Mouse (Mus musculus): Measurements from ENCODE around the gene Ldlrap1. TPM values are rescaled to one million over a fixed set of nuclear protein-coding genes. Genes with fewer than 3 reads are reported as not detected.

Ldlrap1 gene
- total RNA-seq, 4 experiments from 2014 or later = 2.8 to 4.8 (median 4.4) TPM

DNA sequence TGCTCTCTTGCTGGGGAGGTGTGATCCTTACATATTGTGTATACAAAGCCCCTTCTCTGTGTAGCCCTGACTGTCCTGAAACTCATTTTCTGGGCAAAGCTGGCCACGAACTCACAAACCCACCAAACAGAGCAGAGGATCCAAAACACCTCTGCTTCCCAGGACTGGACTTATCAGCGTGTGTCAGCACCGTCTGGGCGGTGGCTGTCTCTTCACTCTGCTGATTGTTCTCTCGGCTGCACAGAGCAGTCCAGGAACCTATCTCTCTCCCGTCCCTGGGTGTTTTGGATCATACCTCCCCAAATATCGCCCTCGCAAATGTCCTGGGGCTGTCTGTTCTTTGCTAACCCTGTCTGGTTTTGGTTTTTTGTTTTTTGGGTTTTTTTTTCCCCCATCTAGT lies 48.3 kb downstream of the Ldlrap1 start:
- no peak for DNase-seq (ENCODE audit: low spot score in 2 of 2)

DNA sequence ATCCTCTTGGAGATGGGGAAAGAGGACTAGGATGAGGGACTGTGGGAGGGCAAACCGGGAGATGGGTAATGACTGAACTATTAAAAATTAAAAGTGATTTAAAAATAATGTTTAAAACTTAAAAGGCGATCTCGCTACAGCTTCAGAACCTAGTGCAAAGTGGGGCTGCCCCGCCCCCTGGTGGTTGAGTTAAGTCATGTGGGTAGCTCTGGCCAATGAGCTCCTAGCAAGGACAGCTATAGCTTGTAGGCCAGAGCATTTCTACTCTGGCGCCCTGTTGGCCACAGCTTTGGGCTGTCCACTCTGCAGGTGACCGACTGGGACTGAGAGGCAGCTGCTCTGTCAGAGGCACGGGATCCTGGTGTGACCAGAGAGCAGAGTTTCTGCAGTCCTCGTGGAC lies 53.9 kb downstream of the Ldlrap1 start:
- peak; percentile 59 to 65 for DNase-seq (ENCODE audit: low spot score in 2 of 2)

- DNase-seq (ENCODE audit: low spot score in 2 of 2) = no peak
These were observed 62.5 kb downstream of the Ldlrap1 start for GRCm38 (mm10) chr4:134705311-134705710.

GRCm38 (mm10) chr4:134704590-134704989 lies 63.2 kb downstream of the Ldlrap1 start:
- DNase-seq (ENCODE audit: low spot score in 2 of 2) = no peak

DNA sequence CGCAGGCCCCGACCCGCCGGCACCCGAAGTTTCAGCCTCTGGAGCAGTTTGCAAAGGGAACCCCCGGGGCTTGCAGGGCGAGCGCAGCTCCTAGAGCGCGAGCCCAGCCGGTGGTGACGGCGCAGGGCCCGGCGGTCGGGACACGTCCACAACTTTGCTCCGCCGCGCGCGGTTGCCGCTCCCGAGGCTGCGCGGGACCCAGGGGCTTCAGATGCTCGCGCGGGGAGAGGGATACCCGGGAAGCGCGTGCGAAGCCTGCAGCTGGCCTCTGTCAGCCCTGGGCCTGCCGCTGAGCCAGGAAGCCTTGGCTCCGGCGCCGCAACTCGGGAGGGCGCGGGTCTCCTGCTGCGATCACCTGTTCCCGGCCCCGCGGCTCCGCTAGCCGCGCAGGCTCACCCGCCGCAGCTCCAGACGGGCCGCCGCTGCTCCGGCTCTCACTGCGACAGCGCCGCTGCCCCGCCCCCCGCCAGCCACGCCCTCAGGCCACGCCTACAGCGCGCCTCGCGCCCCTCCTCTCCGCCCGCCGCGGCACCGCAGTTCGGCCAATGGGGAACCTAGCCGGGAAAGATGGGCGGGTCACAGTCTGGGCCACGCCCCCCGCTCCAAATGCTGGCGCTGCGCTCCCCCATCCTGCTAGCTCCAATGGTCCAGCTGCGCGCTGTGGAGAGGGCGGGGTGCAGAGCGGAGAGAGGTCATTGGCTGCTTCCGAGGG lies 63.8 kb downstream of the Ldlrap1 start, which contains the start of gene Man1c1:
Gene Man1c1 (minus strand): TSS at position 456 of the 712 bp plus-strand sequence.
- peak; percentile 89 to 98 for DNase-seq (ENCODE audit: low spot score in 2 of 2)

GRCm38 (mm10) chr4:134702981-134703834 lies 64.6 kb downstream of the Ldlrap1 start:
- DNase-seq (ENCODE audit: low spot score in 2 of 2) = no peak

DNA sequence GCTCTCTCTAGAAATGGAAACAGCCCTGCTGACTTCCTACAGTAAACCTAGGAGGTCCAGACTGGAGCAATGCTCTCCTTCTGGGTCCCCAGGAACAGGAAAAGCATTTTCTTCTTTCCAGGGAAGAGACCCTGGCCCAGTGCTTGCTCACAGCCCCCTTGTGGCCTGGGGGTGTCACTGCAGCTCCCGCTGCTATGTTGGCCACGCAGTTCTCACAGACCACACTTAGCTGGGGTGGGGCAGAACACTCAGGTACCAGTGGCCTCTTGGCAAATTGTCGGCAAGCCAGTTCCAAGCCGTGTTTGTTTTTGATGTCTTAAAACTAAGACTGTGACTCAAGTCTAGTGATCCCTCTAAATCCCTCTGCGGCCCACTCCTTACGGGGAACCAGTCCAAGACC lies 65.9 kb downstream of the Ldlrap1 start:
- no peak for DNase-seq (ENCODE audit: low spot score in 2 of 2)

DNA sequence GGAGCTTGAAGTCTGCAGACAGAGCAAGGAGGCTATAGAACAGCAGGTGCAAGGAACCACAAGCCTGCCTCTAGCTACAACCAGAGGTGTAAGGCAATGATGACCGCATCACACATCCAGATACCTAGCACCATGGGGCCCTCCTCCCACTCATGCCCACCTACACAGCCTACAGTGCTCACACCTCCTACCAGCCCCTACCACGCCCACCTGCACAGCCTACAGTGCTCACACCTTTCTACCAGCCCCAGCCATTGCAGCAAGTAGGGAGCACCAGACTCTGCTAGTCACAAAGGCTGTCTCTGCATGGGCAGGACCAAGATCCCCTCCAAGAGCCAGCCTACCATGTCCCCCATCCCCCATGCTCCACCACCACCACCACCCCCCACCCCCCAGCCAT lies 66.9 kb downstream of the Ldlrap1 start:
- DNase-seq (ENCODE audit: low spot score in 2 of 2) = no peak

- DNase-seq (ENCODE audit: low spot score in 2 of 2) = no peak
These were observed 74.5 kb downstream of the Ldlrap1 start for GRCm38 (mm10) chr4:134693202-134693940.

GRCm38 (mm10) chr4:134692388-134692787 lies 75.4 kb downstream of the Ldlrap1 start:
- no peak for DNase-seq (ENCODE audit: low spot score in 2 of 2)

Other genes starting within 250 kb of the Ldlrap1 start
- gene Mtfr1l, start 232.6 kb downstream of the Ldlrap1 start, total RNA-seq (2022) = 10 to 100 TPM; 70.0 to 79.5 (median 71.9) TPM
- gene Selenon, start 215.9 kb downstream of the Ldlrap1 start, total RNA-seq (2022) = 10 to 100 TPM; 20.2 to 21.5 (median 20.9) TPM
- gene Man1c1, start 63.7 kb downstream of the Ldlrap1 start, total RNA-seq (2022) = 10 to 100 TPM; 34.6 to 40.0 (median 38.4) TPM
- 10 to 100 TPM; 48.8 to 62.7 (median 58.4) TPM for gene Maco1, start 85.3 kb upstream of the Ldlrap1 start, total RNA-seq (2022)
- gene Rhd, start 96.5 kb upstream of the Ldlrap1 start, total RNA-seq (2022) = under 1 TPM in 1 of 4 experiments, not detected in 3; 0.50 TPM
- 100 to 1,000 TPM; 119 to 138 (median 124) TPM for gene Tmem50a, start 147.0 kb upstream of the Ldlrap1 start, total RNA-seq (2022)
- 100 to 1,000 TPM; 218 to 302 (median 272) TPM for gene Rsrp1, start 155.6 kb upstream of the Ldlrap1 start, total RNA-seq (2022)
- gene Syf2, start 162.9 kb upstream of the Ldlrap1 start, total RNA-seq (2022) = 10 to 100 TPM; 48.4 to 62.7 (median 56.9) TPM